Mouse (Mus musculus) gastrocnemius, postnatal 36 days (tissue): Measurements from ENCODE around the gene Mok. TPM values are rescaled to one million over a fixed set of nuclear protein-coding genes. Genes with fewer than 3 reads are reported as not detected.
"Not testable (repeated sequence)": the region's sequence is repeated elsewhere in the genome, so short reads cannot be mapped to it uniquely, and the experiment has no call there.

Experiments
- DNase-seq, 2 experiments: peaks; one replicate each; pipeline ENCODE4 v3.0.0; 2022
- intact Hi-C: fragments of 180-260 bp; cut with DNase I; formaldehyde crosslinking; loops from one replicate; pipeline ENCODE4 v1.15.1; 2025
- long read RNA-seq, 2 experiments: library from polyadenylated mRNA; stranded (forward); transcript quantifications; one replicate each; pipeline ENCODE4 v2.0.0; 2021
- total RNA-seq, 2 experiments: library from RNA; stranded (reverse); gene quantifications; 2 replicates each; pipeline ENCODE4 v1.2.3; 2021

Gene Mok
- under 1 TPM in 1 of 2 experiments, not detected in 1; 0.37 TPM for total RNA-seq
- long read RNA-seq, experiment 1 = 0 reads
- long read RNA-seq, experiment 2 = 0 reads

DNA sequence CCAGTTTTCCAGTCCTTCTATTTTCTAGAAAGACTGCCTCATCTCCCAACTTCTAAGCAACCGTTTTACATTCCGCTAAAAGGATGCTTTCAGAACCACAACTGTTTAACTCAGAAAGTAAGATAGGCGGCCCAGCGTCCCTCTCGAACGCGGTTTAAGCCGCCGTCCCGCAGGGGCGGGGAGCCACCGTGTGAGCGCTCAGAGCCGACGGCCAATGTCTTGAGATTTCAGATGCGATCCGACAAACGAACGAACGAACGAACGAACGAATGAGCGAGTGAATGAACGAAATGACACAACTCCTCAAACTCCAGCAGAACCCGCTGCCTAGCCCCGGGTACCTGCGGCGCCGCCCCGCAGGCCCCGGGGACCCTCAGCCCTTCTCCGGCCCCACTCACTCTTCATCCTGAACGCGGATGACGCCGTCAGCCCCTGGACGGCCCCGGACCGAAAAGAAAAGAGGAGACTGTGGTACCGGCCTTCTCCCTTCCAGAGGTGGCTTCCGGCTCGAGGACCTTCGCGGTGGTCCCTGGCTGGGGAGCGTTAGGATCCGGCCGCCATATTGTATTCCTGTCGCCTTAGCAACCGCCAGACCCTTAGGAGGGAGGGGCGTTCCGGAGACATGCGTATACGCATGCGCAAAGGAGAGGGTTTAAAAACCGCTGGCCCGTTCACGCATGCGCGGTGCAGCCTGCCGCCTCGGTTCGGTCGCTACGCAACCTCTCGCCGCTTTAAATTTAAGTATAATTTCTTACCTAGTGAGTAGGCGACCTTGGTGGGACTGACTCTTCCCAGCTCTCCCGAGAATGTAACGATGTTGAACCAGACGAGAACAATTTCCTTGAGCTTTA, at the start of gene Mok:
TSS of gene Mok (minus strand) at position 592 of the 851 bp plus-strand sequence.
- intact Hi-C loops = loop anchor here (5.0 kb wide), 2 partner anchors 103 to 393 kb away; partner anchors contain the start of genes Ppp2r5c and Wdr20
- peak; percentile 91 to 96 for DNase-seq

DNA sequence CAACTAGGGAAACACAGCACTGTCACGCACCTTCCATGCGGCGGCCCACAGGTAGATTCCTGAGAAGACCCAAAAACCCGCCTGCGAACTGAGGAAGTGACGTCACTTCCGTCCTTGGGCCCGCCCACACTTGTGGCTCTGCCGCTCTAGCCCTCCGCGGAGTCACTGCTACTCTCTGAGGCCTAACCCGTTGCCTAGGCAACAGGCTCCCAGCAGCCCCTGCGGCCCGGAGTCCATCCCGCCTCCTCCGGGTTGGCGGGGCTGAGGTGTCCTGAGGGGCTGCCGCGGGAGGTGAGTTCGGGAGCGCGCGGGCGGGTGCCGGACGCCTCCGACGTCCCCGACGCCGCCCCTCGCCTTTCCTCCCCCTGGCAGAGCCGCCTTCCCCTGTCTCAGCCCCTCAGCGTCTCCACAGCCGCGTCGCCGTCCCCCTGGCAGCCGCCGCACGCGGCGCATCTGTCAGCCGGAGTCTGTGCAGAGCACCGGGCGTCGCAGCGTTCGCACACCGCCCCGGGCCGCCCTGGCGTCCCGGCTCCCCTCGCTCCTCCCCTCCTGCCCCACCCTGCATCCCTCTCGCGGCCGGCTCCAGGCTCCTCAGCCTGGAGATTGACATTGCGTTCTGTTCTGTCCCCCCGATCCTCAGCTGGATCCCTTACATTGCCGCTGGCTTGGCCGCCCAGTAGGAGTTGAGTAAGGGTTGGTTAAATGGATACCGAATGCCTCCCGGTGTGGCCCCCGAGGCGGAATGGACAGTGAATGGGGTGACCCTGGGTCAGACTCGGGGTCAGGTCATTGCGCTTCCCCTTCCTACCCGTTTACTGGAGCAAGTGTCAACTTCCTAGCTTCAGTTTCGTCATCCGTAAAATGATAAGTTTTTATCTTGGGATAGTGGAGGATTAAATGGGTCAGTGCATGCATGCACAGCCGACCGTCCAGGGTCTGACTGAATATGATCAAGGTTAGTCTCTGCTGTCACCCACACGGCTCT, 48.6 kb upstream of the Mok start, which contains the start of the genes Cinp and Tecpr2:
TSS of gene Cinp (minus strand) at position 110 of the 985 bp plus-strand sequence.
TSS of gene Tecpr2 (plus strand) at position 229 of the 985 bp plus-strand sequence.
- DNase-seq = peak; percentile 87 to 92
- intact Hi-C loops = loop anchor here (5.0 kb wide), 1 partner anchor 103 kb away; no protein-coding TSS in a partner anchor

GRCm38 (mm10) chr12:110888606-110889005, 47.9 kb upstream of the Mok start:
- intact Hi-C loops = loop anchor here (5.0 kb wide), 1 partner anchor 104 kb away; no protein-coding TSS in a partner anchor
- no peak for DNase-seq

- intact Hi-C loops = loop anchor here (5.0 kb wide), 1 partner anchor 104 kb away; no protein-coding TSS in a partner anchor
- DNase-seq = no peak
These were observed 47.4 kb upstream of the Mok start for GRCm38 (mm10) chr12:110888106-110888505.

GRCm38 (mm10) chr12:110885251-110885650, 44.5 kb upstream of the Mok start:
- no peak for DNase-seq
- intact Hi-C loops = loop anchor here (5.0 kb wide), 1 partner anchor 107 kb away; no protein-coding TSS in a partner anchor

GRCm38 (mm10) chr12:110882291-110882690, 41.6 kb upstream of the Mok start:
- no peak for DNase-seq
- intact Hi-C loops = no loop called here

- intact Hi-C loops = no loop called here
These were observed 34.6 kb upstream of the Mok start for GRCm38 (mm10) chr12:110875351-110875750.

GRCm38 (mm10) chr12:110871247-110871646, 30.5 kb upstream of the Mok start:
- no peak for DNase-seq
- intact Hi-C loops = no loop called here

More at GRCm38 (mm10) chr12:110875351-110875750, 34.6 kb upstream of the Mok start:
- no peak for DNase-seq

DNA sequence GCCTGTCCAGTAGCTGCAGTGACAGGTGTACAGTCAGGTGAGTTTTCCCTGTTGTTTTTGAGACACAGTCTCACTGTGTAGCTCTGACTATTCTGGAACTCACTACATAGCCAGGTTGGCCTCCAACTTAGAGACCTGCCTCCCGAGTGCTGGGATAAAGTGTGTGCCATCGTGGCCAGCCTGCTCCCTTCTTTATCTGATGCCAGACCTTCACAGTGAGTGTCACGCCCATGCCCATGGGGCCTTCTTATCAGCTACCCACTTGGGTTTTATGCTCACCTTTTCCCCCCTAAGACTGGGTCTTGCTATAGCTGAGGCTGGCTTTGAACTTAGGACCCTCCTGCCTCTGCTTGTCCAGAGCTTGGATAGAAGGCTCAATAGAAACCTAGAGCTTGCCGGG, 29.4 kb upstream of the Mok start:
- intact Hi-C loops = no loop called here
- no peak for DNase-seq

- no peak for DNase-seq
These were observed 25.2 kb upstream of the Mok start for GRCm38 (mm10) chr12:110865989-110866388.

GRCm38 (mm10) chr12:110865571-110865970, 24.8 kb upstream of the Mok start:
- intact Hi-C loops = no loop called here
- DNase-seq = no peak

More at GRCm38 (mm10) chr12:110865989-110866388, 25.2 kb upstream of the Mok start:
- intact Hi-C loops = no loop called here

- DNase-seq = no peak
- intact Hi-C loops = no loop called here
These were observed 23.3 kb upstream of the Mok start for GRCm38 (mm10) chr12:110864008-110864407.

DNA sequence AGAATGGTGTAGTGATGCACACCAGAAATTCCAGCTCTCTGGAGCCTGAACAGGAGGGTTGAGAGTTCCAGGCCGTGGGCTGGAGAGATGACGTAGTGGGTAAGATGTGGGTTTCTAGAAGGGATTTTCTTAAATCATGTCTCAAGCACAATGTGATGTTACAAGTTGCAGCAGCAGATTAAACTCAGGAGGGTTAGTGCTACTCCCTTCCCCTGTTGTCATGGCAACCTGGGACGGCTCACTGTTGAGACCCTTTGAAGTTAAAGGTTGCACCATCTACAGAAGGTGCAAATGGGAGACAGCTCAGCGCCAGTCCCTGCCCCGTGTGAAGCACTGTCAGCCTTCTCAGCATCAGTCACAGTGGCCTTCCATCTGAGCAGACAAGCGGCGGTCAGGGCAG, 20.5 kb upstream of the Mok start:
- intact Hi-C loops = no loop called here
- no peak for DNase-seq

DNA sequence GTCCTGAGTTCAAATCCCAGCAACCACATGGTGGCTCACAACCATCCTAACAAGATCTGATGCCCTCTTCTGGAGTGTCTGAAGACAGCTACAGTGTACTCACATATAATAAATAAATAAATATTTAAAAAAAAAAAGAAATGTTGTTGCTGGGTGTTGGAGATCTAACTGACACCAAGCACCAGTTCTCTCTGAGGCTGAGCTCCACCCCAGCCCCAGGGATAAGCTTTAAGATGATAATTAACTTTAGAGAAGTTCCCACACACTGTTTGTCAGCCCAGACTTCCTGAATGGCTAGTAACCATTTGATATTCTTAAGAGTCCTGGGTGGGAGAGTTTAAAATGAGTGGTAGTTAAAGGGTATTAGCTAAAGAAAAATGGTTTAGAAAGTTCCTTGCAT, 19.6 kb upstream of the Mok start:
- intact Hi-C loops = no loop called here
- DNase-seq = no peak

GRCm38 (mm10) chr12:110858681-110859080, 17.9 kb upstream of the Mok start:
- intact Hi-C loops, DNase-seq: not testable (repeated sequence)

GRCm38 (mm10) chr12:110857196-110857595, 16.5 kb upstream of the Mok start:
- DNase-seq = no peak
- intact Hi-C loops = no loop called here

DNA sequence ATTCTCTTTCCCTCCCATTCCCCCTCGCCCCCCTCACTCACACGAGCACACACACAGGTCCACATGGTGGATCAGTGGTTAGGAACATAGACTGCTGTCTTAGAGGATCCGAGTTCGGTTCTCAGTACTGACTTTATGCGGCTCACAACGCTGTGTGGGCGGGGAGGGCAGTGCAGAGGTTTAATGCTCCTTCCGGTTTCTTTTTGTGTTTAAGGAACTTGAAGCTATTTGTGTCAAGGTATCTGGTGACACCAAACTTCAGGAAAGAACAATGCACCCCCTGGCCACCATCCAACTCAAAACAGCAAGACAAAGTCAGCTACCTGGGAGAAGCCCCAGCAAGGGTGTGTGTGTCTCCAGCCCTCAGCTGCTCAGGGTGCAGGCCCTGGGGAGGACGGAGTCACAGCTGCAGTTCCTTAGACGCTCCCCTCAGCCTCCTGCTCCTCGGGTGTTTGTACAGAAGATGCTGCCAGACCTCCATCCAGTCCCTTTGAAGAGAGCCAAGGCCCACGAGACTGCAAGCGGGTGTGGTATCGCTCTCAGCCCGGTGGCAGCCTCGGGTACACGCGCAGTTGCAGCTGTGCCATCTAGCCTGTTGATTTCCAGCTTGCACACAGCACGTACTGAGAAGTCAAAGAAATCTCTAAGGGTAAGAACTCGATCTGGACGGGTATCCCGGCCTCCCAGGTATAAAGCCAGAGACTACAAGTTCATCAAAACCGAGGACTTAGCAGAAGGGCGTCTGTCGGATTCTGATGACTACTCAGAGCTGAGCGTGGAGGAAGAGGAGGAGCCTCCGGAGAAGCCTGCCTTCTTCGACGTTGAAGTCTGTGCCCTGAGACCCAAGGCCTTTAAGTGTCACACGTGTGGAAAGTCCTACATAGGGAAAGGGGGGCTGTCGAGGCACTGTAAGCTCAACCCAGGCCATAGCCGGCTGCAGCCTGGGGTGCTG, 14.3 kb upstream of the Mok start:
- no peak for DNase-seq
- intact Hi-C loops = no loop called here

DNA sequence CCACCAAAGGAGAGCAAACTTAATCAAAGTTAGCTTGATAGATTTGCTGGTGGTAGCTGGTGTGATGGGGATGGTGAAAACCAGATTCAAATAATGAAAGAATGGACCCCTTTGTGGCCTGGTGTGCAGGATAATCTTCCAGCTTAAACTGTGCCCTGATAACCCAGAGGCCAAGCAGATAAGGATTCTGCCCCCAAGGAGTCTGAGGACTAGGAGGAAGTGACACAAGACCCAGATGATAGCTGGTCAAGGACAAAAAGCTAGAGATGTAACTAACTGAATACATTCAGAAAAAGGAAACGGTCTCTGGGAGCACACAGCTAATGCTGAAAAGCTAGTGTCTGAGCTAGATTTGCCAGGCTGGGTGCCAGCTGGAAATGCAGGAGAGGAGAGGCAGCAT, 11.2 kb upstream of the Mok start:
- intact Hi-C loops = no loop called here
- DNase-seq = no peak

DNA sequence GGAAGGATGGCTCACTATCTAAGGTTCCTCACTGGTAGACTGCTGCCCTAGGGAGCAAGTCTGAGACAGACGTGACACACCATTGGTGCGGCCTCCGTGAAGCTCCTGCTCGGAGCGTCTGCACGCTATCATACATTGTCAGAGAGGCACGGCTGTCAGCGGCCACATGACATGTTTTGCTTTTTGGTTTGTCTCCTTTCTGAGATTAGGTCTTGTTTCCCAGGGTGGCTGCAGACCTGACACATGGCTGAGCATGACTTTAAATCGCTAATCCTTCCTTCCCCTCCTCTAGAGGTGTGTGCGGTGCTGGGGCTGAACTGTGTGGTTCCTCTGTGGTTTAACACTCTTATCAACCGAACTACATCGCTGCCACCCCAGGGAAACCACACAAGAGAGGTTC, 10.7 kb upstream of the Mok start:
- intact Hi-C loops = no loop called here
- no peak for DNase-seq
